Mouse (Mus musculus): ENCODE measurements at regions not wholly inside any gene's neighbourhood (a gene's known extent, or its start where the extent isn't known, plus 50 kb on each side); places are given as distances from the start of the nearest gene placed in this dataset.
"Not testable (repeated sequence)": the region's sequence is repeated elsewhere in the genome, so short reads cannot be mapped to it uniquely, and the experiment has no call there.

GRCm38 (mm10) chr12:69524337-69525035 lies 58.3 kb downstream of the Vcpkmt start:
- no peak for DNase-seq

GRCm38 (mm10) chr12:69519869-69520268 lies 63.0 kb downstream of the Vcpkmt start:
- no peak for DNase-seq

GRCm38 (mm10) chr12:69519028-69519427 lies 63.8 kb downstream of the Vcpkmt start:
- no peak for DNase-seq

GRCm38 (mm10) chr12:69517616-69518015 lies 65.2 kb downstream of the Vcpkmt start:
- no peak for DNase-seq

GRCm38 (mm10) chr12:69516314-69516916 lies 66.4 kb downstream of the Vcpkmt start:
- no peak for DNase-seq

GRCm38 (mm10) chr12:69515850-69516249 lies 67.0 kb downstream of the Vcpkmt start:
- DNase-seq = no peak

GRCm38 (mm10) chr12:69515117-69515516 lies 67.7 kb downstream of the Vcpkmt start:
- DNase-seq = no peak

- DNase-seq = no peak
Observed at GRCm38 (mm10) chr12:69513166-69513565, 69.7 kb downstream of the Vcpkmt start.

GRCm38 (mm10) chr12:69510736-69511135 lies 72.1 kb downstream of the Vcpkmt start:
- DNase-seq = no peak

GRCm38 (mm10) chr12:69509180-69509579 lies 73.6 kb downstream of the Vcpkmt start:
- DNase-seq = not testable (repeated sequence)

GRCm38 (mm10) chr12:69507906-69508305 lies 74.9 kb downstream of the Vcpkmt start:
- no peak for DNase-seq

- DNase-seq = no peak
Observed at GRCm38 (mm10) chr12:69507333-69507732, 75.5 kb downstream of the Vcpkmt start.

GRCm38 (mm10) chr12:69502706-69503070 lies 80.1 kb downstream of the Vcpkmt start:
- DNase-seq = no peak

- peak; percentile 27 to 36 for DNase-seq
Observed at GRCm38 (mm10) chr12:69501783-69502705, 80.8 kb downstream of the Vcpkmt start.

- no peak for DNase-seq
Observed at GRCm38 (mm10) chr12:69501346-69501730, 81.5 kb downstream of the Vcpkmt start.

- peak in 1 of 2 experiments; percentile 12 for DNase-seq
Observed at GRCm38 (mm10) chr12:69500600-69501345, 82.1 kb downstream of the Vcpkmt start.

- peak; percentile 54 to 60 for DNase-seq
Observed at GRCm38 (mm10) chr12:69497121-69497520, 85.7 kb downstream of the Vcpkmt start.

GRCm38 (mm10) chr12:69496341-69496904 lies 86.4 kb downstream of the Vcpkmt start:
- DNase-seq = no peak

GRCm38 (mm10) chr12:69495776-69496175 lies 87.1 kb downstream of the Vcpkmt start:
- no peak for DNase-seq

- DNase-seq = peak; percentile 18 to 21
Observed at GRCm38 (mm10) chr12:69494648-69495047, 88.2 kb downstream of the Vcpkmt start.

GRCm38 (mm10) chr12:69489686-69490085 lies 93.1 kb downstream of the Vcpkmt start:
- no peak for DNase-seq

- DNase-seq = no peak
Observed at GRCm38 (mm10) chr12:69486903-69487302, 95.9 kb downstream of the Vcpkmt start.

Data from layer of hippocampus, postnatal 36 days (tissue).